Mouse (Mus musculus): ENCODE measurements around the gene Fscn2. TPM values are rescaled to one million over a fixed set of nuclear protein-coding genes. Genes with fewer than 3 reads are reported as not detected.

The Fscn2 gene
- total RNA-seq, 2 experiments from 2014 or later: 0.39 to 0.52 TPM

DNA sequence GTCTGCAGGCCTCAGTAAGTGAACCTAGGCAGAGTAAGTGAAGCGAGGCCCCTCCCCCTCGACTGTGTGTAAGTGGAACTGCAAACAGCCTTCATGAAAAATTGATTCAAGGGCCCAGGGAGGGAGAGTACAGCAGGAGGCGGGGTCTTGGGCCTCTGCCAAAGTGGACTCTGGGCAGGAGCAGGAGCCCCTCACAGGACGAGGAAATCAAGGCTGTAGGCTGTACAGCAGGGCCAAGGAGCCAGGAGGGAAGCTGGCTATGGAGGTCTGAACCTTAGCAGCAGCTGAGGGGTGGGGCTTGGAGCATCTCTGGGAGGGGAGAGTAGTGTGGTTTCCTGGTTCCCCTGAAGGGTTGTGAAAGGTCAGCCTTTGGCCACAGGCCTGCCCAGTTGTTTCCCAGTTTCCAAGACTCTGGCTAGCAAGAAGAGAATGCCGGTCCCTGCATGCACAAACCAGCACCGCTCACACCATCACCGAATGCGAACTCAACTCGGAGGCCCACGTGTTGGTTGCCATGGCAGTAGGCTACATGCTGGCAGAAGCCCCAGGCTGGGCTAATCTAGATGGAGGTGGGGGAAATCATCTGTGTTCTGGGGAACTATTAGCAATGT, 3.4 kb upstream of the Fscn2 start:
- DNase-seq (ENCODE audit: low spot score): peak; percentile 71

GRCm38 (mm10) chr11:120359391-120359790, 1.9 kb upstream of the Fscn2 start:
- peak; percentile 69 for DNase-seq (ENCODE audit: low spot score)

DNA sequence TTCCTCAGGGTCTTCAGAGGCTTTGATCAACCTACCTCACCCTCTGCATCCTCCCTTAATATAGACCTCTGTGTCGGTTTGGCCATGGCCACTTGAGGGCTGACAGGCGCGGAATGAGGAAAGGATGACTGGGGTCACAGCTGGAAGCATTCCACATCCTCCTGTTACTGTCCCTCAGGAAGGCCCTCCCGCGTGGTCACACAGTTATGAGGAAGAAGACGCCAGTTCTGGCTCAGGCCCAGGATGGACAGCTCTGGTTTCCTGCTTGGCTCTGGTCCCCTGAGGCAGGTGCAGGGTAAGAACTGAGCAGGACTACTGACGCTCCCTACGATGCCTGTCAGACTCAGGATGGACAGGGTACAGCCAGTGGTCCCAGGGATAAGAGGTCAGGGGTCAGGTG, 1.3 kb upstream of the Fscn2 start:
- DNase-seq (ENCODE audit: low spot score): peak; percentile 92

DNA sequence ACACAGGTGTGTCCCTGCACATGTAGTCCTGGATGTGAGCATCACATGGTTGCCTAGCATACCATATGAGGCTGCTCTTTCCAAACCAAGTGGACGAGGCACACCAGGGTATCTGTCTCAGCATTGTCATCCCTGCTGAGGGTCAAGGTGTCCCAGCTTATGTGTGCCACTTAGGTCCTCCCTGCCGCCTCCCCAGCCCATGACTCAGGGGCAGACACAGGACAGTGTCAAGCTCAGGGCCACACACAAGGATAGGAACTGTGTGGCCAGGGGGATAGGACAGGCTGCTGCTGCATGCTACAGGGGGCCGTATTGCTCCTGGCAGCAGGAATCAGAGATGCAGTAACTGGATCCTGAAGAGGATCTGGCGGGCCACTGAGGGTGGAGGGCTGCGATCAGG, 579 bp upstream of the Fscn2 start:
- no peak for DNase-seq (ENCODE audit: low spot score)

DNA sequence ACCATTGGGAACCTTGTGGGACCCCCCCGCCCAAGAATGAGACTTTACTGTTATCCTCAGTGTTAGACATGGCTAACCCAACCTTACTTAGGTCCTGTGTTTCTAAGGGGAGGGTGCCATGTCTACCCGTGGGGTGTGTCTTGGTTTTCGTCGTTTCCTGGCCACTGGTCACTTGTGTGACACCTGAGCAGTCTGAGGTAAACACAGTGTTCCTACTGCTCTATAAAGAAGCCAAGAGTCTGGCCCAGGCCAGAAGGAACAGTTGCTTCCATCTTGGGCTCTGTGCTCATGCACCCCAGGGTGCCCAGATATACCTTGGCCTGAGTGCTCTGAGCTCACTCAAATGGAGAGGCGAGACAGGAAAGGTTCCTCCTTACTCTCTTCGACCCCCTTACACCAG, 1.6 kb downstream of the Fscn2 start:
- DNase-seq (ENCODE audit: low spot score): peak; percentile 63

DNA sequence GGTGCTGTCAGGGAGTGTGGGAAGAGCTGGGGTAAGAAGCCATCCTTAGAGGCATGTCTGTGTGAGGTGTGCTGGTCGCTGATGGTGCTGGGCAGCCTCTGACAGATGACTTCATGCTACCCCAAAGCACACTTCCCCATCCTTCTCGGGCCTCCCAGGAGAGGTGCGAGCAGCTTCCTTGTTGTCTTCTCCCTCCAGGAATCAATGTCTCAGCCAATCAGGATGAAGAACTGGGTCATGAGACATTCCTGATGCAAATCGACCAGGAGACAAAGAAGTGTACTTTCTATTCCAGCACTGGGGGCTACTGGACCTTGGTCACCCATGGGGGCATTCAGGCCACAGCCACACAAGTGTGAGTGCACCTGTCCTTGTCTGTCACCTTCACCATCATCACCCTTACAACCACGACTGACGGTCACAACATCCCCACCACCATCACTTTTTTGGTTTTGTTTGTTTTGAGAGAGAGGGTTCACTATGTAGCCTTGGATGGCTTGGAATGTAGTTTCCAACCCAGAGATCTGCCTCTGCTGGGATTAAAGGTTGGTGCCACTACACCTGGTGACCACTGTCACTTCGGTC, 5.2 kb downstream of the Fscn2 start:
- DNase-seq (ENCODE audit: low spot score): no peak

GRCm38 (mm10) chr11:120369656-120370055, 8.3 kb downstream of the Fscn2 start:
- peak; percentile 77 for DNase-seq (ENCODE audit: low spot score)

GRCm38 (mm10) chr11:120373025-120373424, 11.7 kb downstream of the Fscn2 start:
- no peak for DNase-seq (ENCODE audit: low spot score)

GRCm38 (mm10) chr11:120373820-120374586, 12.7 kb downstream of the Fscn2 start:
- peak; percentile 75 for DNase-seq (ENCODE audit: low spot score)

GRCm38 (mm10) chr11:120375324-120375723, 14.0 kb downstream of the Fscn2 start:
- no peak for DNase-seq (ENCODE audit: low spot score)

DNA sequence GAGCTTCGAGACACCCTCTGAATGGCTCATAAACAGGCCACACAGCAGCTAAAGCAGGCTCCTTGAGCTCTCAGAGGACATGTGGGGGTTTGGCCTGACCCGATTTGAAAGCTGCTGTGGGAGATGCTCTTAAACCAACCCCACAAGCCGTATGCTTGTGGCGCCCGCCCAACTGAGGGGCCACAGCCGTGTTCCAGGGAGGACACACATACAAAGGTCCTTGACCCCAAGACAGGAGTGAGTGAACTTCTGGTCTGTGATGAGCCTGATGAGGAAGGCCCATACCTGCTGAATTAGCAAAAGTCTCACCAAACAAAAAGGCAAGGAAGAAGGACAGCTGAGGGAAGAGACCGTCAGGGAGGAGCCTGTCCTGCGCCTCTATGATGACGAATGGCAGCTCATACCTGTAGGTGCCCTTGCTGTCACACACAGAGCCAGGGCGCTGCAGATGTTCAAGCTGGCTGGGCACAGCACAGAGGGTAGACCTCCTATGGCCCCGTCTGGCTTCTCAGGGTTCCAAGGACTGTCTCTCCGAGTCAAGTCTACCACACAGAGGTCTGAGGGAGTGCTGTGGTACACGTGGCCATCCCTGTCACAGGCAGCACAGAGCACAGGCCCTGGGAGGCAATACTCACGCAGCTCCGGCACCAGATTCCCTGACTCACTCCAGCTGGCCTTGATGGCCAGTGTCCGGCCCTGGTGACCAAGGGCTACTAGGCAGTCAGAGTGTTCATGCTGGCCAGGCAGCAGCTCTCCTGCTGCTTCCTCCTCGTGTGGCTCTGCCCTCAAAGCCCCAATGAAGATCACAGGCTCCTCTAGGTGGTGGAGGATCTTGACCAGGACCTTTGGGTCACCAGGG, 15.2 kb downstream of the Fscn2 start:
- no peak for DNase-seq (ENCODE audit: low spot score)

GRCm38 (mm10) chr11:120377337-120377736, 16.0 kb downstream of the Fscn2 start:
- DNase-seq (ENCODE audit: low spot score): no peak

DNA sequence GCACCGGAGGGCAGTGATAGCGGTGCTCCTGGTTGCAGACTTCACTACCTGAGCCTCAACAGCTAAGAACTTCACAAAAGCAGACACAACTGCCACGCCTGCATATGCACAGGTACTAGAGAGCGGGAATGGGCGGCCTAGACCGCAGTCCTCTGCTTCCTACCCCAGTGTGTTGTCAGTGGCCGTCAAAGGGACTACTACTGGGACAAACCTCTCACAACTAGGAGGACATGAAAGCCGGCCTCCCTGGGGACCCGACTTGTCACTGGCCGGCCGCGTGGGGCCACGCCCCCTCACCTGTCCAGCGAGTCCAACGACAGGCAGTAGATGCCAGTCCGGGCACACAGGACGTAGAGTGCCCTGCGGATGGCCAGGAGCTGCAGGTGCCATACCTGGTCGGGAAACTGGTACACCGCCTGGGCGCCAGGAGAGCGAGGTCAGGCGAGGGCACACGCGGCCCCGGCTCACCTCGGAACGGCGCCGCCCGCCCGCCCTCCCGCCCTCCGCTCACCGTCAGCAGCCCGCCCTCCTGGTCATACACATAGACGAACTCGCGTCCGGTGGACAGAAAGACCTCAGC, 16.8 kb downstream of the Fscn2 start:
- DNase-seq (ENCODE audit: low spot score): peak; percentile 47

DNA sequence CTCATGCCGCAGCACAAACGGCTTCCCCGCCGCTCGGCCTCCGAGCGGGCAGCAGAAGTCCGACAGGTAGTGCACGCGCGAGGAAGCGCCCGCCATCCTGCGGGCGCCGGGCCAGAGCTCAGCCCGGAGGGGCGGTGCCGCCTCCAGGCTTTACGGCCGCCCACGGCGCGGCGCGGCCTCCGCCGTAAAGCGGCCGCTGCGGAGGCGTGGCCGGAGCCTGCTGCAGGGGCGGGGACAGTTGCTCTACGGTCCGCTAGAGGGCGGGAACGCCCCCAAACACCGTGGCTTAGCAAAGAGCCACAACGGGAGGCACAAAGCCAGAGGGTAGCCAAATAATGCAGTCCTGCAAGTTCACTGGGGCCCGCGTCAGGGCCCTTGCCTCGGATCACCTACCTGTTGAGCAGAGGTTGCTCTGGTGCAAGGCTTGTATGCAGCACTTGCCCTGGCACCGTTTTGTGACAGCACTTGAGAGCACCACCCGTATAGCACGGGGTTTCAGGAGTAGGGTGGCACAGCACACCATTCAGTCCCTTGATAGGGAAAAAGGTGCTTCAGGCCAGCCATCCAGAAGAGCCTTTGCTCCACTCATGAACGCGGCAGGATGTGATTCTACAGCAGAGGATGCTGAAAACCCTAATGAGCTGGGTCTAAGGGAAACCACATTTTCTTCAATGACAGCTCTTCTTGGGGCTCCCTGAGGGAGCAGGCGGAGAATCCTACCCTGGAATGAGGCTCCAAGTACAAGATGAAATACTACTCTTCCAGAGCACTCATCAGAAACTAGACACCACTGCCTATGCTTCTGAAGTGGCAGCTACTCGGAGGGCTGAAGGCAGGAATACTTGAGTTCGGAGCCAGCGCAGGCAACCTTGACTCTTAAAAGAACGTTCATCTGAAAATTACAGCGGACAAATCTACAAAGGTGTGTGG, 17.5 kb downstream of the Fscn2 start, which contains the start of gene Faap100:
Gene Faap100 (minus strand): TSS at position 154 of the 930 bp plus-strand sequence.
- DNase-seq (ENCODE audit: low spot score): peak; percentile 93

DNA sequence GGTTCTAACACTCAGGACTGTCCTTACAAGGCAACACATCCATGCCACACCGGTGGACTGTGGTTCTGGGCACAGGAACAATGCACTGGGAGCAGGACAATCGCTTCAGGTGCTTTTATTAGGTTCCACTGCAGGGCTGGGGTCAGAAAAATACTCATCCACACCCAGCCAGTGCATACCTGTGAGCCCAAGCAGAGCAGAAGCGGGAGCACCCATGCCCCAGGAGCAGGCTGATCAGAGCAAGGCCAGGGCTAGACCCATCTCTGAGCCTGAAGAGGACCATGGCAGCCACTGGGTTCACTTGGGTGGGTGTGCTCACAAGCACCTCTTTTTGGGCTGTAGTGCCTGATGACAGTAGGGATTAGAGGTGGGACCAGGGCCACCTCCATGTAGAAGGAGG, 18.9 kb downstream of the Fscn2 start:
- no peak for DNase-seq (ENCODE audit: low spot score)

- DNase-seq (ENCODE audit: low spot score): no peak
Measured at GRCm38 (mm10) chr11:120381157-120381556, 19.8 kb downstream of the Fscn2 start.

DNA sequence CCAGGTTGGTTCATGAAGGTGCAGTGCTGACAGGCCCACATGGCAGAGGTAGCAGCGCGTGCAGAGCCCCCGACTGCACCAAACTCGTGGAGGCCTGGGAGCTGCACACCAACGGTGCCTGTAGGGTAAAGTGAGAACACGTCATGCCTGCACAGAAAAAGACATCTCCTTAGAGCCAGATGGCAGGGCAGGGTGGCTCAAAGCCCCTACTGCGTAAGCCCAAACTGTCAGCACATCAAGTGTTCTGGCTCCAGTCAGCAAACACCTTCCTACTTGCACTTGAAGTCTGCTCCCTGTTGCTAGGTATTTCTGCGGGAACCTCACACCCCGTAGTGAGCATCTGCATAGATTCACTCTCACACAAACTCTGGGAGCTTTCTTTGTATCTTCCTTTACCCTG, 21.2 kb downstream of the Fscn2 start:
- no peak for DNase-seq (ENCODE audit: low spot score)

DNA sequence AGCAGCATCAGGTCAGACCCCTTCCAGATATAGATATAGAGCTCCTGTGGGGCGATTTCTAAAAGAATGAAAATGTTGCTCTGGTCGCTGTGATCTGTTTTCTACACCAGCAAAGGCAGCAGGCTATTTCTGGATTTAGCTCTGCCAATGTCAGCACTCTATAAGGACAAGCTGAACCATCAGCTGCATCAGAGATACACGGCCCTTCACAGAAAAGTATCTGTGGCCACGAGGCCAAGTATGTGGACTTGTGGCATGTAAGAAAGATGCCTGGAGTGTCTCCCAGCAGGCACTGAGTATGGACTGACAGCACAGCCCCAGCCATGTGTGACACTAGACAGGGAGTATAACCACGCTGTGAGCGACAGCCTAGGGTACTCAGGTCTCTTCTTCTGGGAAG, 25.3 kb downstream of the Fscn2 start:
- peak; percentile 76 for DNase-seq (ENCODE audit: low spot score)

- DNase-seq (ENCODE audit: low spot score): no peak
Measured at GRCm38 (mm10) chr11:120387157-120387556, 25.8 kb downstream of the Fscn2 start.

- peak; percentile 59 for DNase-seq (ENCODE audit: low spot score)
Measured at GRCm38 (mm10) chr11:120388580-120388979, 27.2 kb downstream of the Fscn2 start.
